ENCODE assay signal across 18 mouse cellular contexts in genomic region chr4:148120555-148120954, GRCm38 (mm10). TPM values are rescaled to one million over a fixed set of nuclear protein-coding genes. Genes with fewer than 3 reads are reported as not detected.
A peak's percentile ranks its signal among the peaks of the same experiment; 100 is the strongest.
DNase-seq lines count a peak whose midpoint lies in the region; ATAC-seq and TF ChIP-seq lines count a peak whose summit lies in the region.
"Had no signal": no experiment of that assay in that cellular context is flagged by ENCODE, and none has a peak within 500 bp of the region (broad histone marks: within the 10 kb centered on the region; RNA-seq: fewer than 3 reads in every experiment).

No protein-coding gene starts in this region.

- H3K9ac ChIP-seq in forebrain, embryonic 13.5 days: no peak overlapping the region
- H3K9ac ChIP-seq in midbrain, embryonic 16.5 days (ENCODE audit: low read depth, low read length): no peak overlapping the region
- no peak overlapping the region for H3K9ac ChIP-seq in midbrain, postnatal 0 days (replicated peaks; ENCODE audit: low read length, poor library complexity, severe bottlenecking)
- H3K9ac ChIP-seq in hindbrain, embryonic 14.5 days: no peak overlapping the region

- no peak overlapping the region for H3K4me2 ChIP-seq in forebrain, embryonic 13.5 days
- H3K4me2 ChIP-seq in midbrain, embryonic 16.5 days (ENCODE audit: low read length): no peak overlapping the region
- H3K4me2 ChIP-seq in midbrain, postnatal 0 days (ENCODE audit: low read depth, low read length, poor library complexity, severe bottlenecking): no peak overlapping the region
- H3K4me2 ChIP-seq in hindbrain, embryonic 14.5 days (replicated peaks): no peak overlapping the region

- H3K36me3 ChIP-seq in forebrain, embryonic 13.5 days (ENCODE audit: poor library complexity, severe bottlenecking): peaks cover 7% of the 10 kb centered on the region; the same call in 1 of the 2 replicates
- no peaks in the 10 kb centered on the region for H3K36me3 ChIP-seq in forebrain, embryonic 10.5 days (replicated peaks)
- no peaks in the 10 kb centered on the region for H3K36me3 ChIP-seq in midbrain, embryonic 16.5 days (ENCODE audit: control insufficient read depth, insufficient read depth, low read length)
- H3K36me3 ChIP-seq in midbrain, postnatal 0 days (ENCODE audit: insufficient read depth, low read length): no peaks in the 10 kb centered on the region
- H3K36me3 ChIP-seq in hindbrain, embryonic 14.5 days (replicated peaks; ENCODE audit: control insufficient read depth, insufficient read depth): no peaks in the 10 kb centered on the region

- peaks cover 57% of the 10 kb centered on the region for H3K4me1 ChIP-seq in forebrain, embryonic 13.5 days
- peaks cover 24% of the 10 kb centered on the region for H3K4me1 ChIP-seq in forebrain, embryonic 10.5 days
- H3K4me1 ChIP-seq in midbrain, embryonic 16.5 days (ENCODE audit: control insufficient read depth, insufficient read depth, low read length): peaks cover 13% of the 10 kb centered on the region
- H3K4me1 ChIP-seq in midbrain, postnatal 0 days (ENCODE audit: insufficient read depth, low read length): no peaks in the 10 kb centered on the region
- peaks cover 24% of the 10 kb centered on the region; the same call in 1 of the 2 replicates for H3K4me1 ChIP-seq in hindbrain, embryonic 14.5 days (replicated peaks; ENCODE audit: control insufficient read depth, insufficient read depth, low read length)

- peak overlapping the region; percentile 91 for H3K27ac ChIP-seq in forebrain, embryonic 13.5 days
- no peak overlapping the region for H3K27ac ChIP-seq in forebrain, embryonic 10.5 days
- peak overlapping the region; percentile 72; the same call in 1 of the 2 replicates for H3K27ac ChIP-seq in midbrain, embryonic 16.5 days (ENCODE audit: low read length)
- no peak overlapping the region for H3K27ac ChIP-seq in midbrain, postnatal 0 days (ENCODE audit: low read depth, low read length)
- peak overlapping the region; percentile 66 for H3K27ac ChIP-seq in hindbrain, embryonic 14.5 days
- H3K27ac ChIP-seq: kidney, postnatal 0 days had no signal

- no peak for TF ChIP-seq CTCF in midbrain, postnatal 0 days (IDR thresholded peaks at IDR 0.05)

- H3K9me3 ChIP-seq in forebrain, embryonic 13.5 days (replicated peaks): 0 out of 2 replicates have a peak, but pooled peaks cover 3% of the 10 kb centered on the region
- H3K9me3 ChIP-seq in forebrain, embryonic 10.5 days: peaks cover 3% of the 10 kb centered on the region; the same call in 1 of the 2 replicates
- H3K9me3 ChIP-seq in midbrain, embryonic 16.5 days (replicated peaks; ENCODE audit: control insufficient read depth, low read length, poor library complexity, severe bottlenecking): no peaks in the 10 kb centered on the region
- no peaks in the 10 kb centered on the region for H3K9me3 ChIP-seq in midbrain, postnatal 0 days (ENCODE audit: low read length)
- H3K9me3 ChIP-seq in hindbrain, embryonic 14.5 days (ENCODE audit: control insufficient read depth, low read length): no peaks in the 10 kb centered on the region

- no peak for DNase-seq in forebrain, embryonic 10.5 days (ENCODE audit: extremely low spot score, low spot score)
- DNase-seq in midbrain, postnatal 0 days (ENCODE audit: low spot score): no peak
- DNase-seq in hindbrain, embryonic 14.5 days (ENCODE audit: low spot score): no peak
- DNase-seq in urinary bladder, postnatal 36 days (ENCODE audit: low spot score in 2 of 2): no peak
- DNase-seq: adrenal gland, postnatal 36 days; B cell, adult 2 months; cerebellum, adult 9-11 months; embryo, embryonic 11 days; gastrocnemius, postnatal 25 days; thymus, postnatal 36 days had no signal

- WGBS in forebrain, embryonic 13.5 days: 75% methylated on average over 9 of the region's 9 CpGs
- WGBS in forebrain, embryonic 10.5 days: 91% methylated on average over 9 of the region's 9 CpGs
- WGBS in midbrain, embryonic 16.5 days: 68% methylated on average over 9 of the region's 9 CpGs
- 60% methylated on average over 9 of the region's 9 CpGs for WGBS in midbrain, postnatal 0 days
- WGBS in hindbrain, embryonic 14.5 days: 77% methylated on average over 9 of the region's 9 CpGs

- H3K27me3 ChIP-seq in forebrain, embryonic 13.5 days: no peaks in the 10 kb centered on the region
- H3K27me3 ChIP-seq in forebrain, embryonic 10.5 days (ENCODE audit: poor library complexity, severe bottlenecking): peaks cover 10% of the 10 kb centered on the region
- H3K27me3 ChIP-seq in midbrain, embryonic 16.5 days (ENCODE audit: control insufficient read depth, insufficient read depth, low read depth, low read length): no peaks in the 10 kb centered on the region
- H3K27me3 ChIP-seq in midbrain, postnatal 0 days (ENCODE audit: insufficient read depth, low read length): no peaks in the 10 kb centered on the region
- no peaks in the 10 kb centered on the region for H3K27me3 ChIP-seq in hindbrain, embryonic 14.5 days (ENCODE audit: control insufficient read depth, insufficient read depth, low read length)

- ATAC-seq in forebrain, embryonic 13.5 days: no peak
- no peak; the same call in 1 of the 2 replicates for ATAC-seq in midbrain, embryonic 16.5 days
- no peak for ATAC-seq in midbrain, postnatal 0 days (ENCODE audit: low FRiP score)
- no peak for ATAC-seq in hindbrain, embryonic 14.5 days (ENCODE audit: low FRiP score)
- no peak for ATAC-seq in granulocyte monocyte progenitor cell, adult 5-6 weeks (replicated peaks; ENCODE audit: poor library complexity, severe bottlenecking)
- ATAC-seq: intestine, postnatal 0 days; lung, postnatal 0 days had no signal

- no peak overlapping the region for H3K4me3 ChIP-seq in forebrain, embryonic 13.5 days
- no peak overlapping the region for H3K4me3 ChIP-seq in forebrain, embryonic 10.5 days
- no peak overlapping the region for H3K4me3 ChIP-seq in midbrain, embryonic 16.5 days (ENCODE audit: low read depth, low read length)
- no peak overlapping the region for H3K4me3 ChIP-seq in midbrain, postnatal 0 days (ENCODE audit: low read depth, low read length)
- H3K4me3 ChIP-seq in hindbrain, embryonic 14.5 days (replicated peaks; ENCODE audit: low read length): no peak overlapping the region

RNA-seq across cellular contexts. Expression of gene Mad2l2, which starts 9.6 kb away (rescaled TPM):
- polyA plus RNA-seq in forebrain, embryonic 13.5 days (2015; fragmentation: Nextera tagmentation; extraction: Ambion mirVana): 96.6 and 107 TPM in 2 replicates
- 61.8 and 64.5 TPM in 2 replicates for polyA plus RNA-seq in forebrain, embryonic 10.5 days (2016; fragmentation: Nextera tagmentation; extraction: Ambion mirVana)
- polyA plus RNA-seq in midbrain, embryonic 16.5 days (2015; fragmentation: Nextera tagmentation; extraction: Ambion mirVana): 98.2 and 100 TPM in 2 replicates
- 42.0 and 51.7 TPM in 2 replicates for total RNA-seq in midbrain, postnatal 0 days (2014; rRNA removed)
- 84.0 and 89.1 TPM in 2 replicates for polyA plus RNA-seq in midbrain, postnatal 0 days (2015; fragmentation: Nextera tagmentation; extraction: Ambion mirVana)
- 114 and 124 TPM in 2 replicates for polyA plus RNA-seq in hindbrain, embryonic 14.5 days (2014; fragmentation: Nextera tagmentation; extraction: Ambion mirVana)
- total RNA-seq in granulocyte monocyte progenitor cell, adult 5-6 weeks (2014; fragmentation: Nextera tagmentation): 27.7 and 36.6 TPM in 2 replicates
- 4.3 and 10.0 TPM in 2 replicates for total RNA-seq in granulocyte monocyte progenitor cell, adult 5-6 weeks (2017)

RNA-seq across cellular contexts. Expression of gene Draxin, which starts 9.9 kb away (rescaled TPM):
- 11.7 and 12.5 TPM in 2 replicates for polyA plus RNA-seq in forebrain, embryonic 13.5 days (2015; fragmentation: Nextera tagmentation; extraction: Ambion mirVana)
- polyA plus RNA-seq in forebrain, embryonic 10.5 days (2016; fragmentation: Nextera tagmentation; extraction: Ambion mirVana): 1.6 and 2.2 TPM in 2 replicates
- polyA plus RNA-seq in midbrain, embryonic 16.5 days (2015; fragmentation: Nextera tagmentation; extraction: Ambion mirVana): 11.8 and 11.9 TPM in 2 replicates
- 23.9 and 29.5 TPM in 2 replicates for total RNA-seq in midbrain, postnatal 0 days (2014; rRNA removed)
- polyA plus RNA-seq in midbrain, postnatal 0 days (2015; fragmentation: Nextera tagmentation; extraction: Ambion mirVana): 4.3 and 5.0 TPM in 2 replicates
- polyA plus RNA-seq in hindbrain, embryonic 14.5 days (2014; fragmentation: Nextera tagmentation; extraction: Ambion mirVana): 16.9 and 17.4 TPM in 2 replicates
- total RNA-seq in granulocyte monocyte progenitor cell, adult 5-6 weeks (2014; fragmentation: Nextera tagmentation): not detected in 2 replicates
- 0.05 TPM in 1 of 2 replicates, not detected in the other for total RNA-seq in granulocyte monocyte progenitor cell, adult 5-6 weeks (2017)
- total RNA-seq: gastrocnemius, postnatal 25 days; hematopoietic stem cell, adult 5-6 weeks had no signal
- polyA plus RNA-seq: heart, embryonic 16.5 days had no signal

RNA-seq across cellular contexts. Expression of gene Fbxo6, which starts 31.4 kb away (rescaled TPM):
- polyA plus RNA-seq in forebrain, embryonic 13.5 days (2015; fragmentation: Nextera tagmentation; extraction: Ambion mirVana): 14.2 and 16.7 TPM in 2 replicates
- 8.4 and 10.4 TPM in 2 replicates for polyA plus RNA-seq in forebrain, embryonic 10.5 days (2016; fragmentation: Nextera tagmentation; extraction: Ambion mirVana)
- 18.5 and 23.8 TPM in 2 replicates for polyA plus RNA-seq in midbrain, embryonic 16.5 days (2015; fragmentation: Nextera tagmentation; extraction: Ambion mirVana)
- 23.4 and 27.7 TPM in 2 replicates for total RNA-seq in midbrain, postnatal 0 days (2014; rRNA removed)
- polyA plus RNA-seq in midbrain, postnatal 0 days (2015; fragmentation: Nextera tagmentation; extraction: Ambion mirVana): 23.6 and 25.8 TPM in 2 replicates
- 18.1 and 18.3 TPM in 2 replicates for polyA plus RNA-seq in hindbrain, embryonic 14.5 days (2014; fragmentation: Nextera tagmentation; extraction: Ambion mirVana)
- 19.1 and 33.4 TPM in 2 replicates for total RNA-seq in granulocyte monocyte progenitor cell, adult 5-6 weeks (2014; fragmentation: Nextera tagmentation)
- total RNA-seq in granulocyte monocyte progenitor cell, adult 5-6 weeks (2017): 5.6 and 13.8 TPM in 2 replicates

RNA-seq across cellular contexts. Expression of gene Agtrap, which starts 32.7 kb away (rescaled TPM):
- 6.9 and 8.3 TPM in 2 replicates for polyA plus RNA-seq in forebrain, embryonic 13.5 days (2015; fragmentation: Nextera tagmentation; extraction: Ambion mirVana)
- polyA plus RNA-seq in forebrain, embryonic 10.5 days (2016; fragmentation: Nextera tagmentation; extraction: Ambion mirVana): 19.4 TPM in 2 replicates
- 7.7 and 8.1 TPM in 2 replicates for polyA plus RNA-seq in midbrain, embryonic 16.5 days (2015; fragmentation: Nextera tagmentation; extraction: Ambion mirVana)
- total RNA-seq in midbrain, postnatal 0 days (2014; rRNA removed): 6.6 and 7.5 TPM in 2 replicates
- polyA plus RNA-seq in midbrain, postnatal 0 days (2015; fragmentation: Nextera tagmentation; extraction: Ambion mirVana): 7.4 and 8.6 TPM in 2 replicates
- 5.3 and 6.6 TPM in 2 replicates for polyA plus RNA-seq in hindbrain, embryonic 14.5 days (2014; fragmentation: Nextera tagmentation; extraction: Ambion mirVana)
- 28.5 and 30.0 TPM in 2 replicates for total RNA-seq in granulocyte monocyte progenitor cell, adult 5-6 weeks (2014; fragmentation: Nextera tagmentation)
- 28.2 and 30.8 TPM in 2 replicates for total RNA-seq in granulocyte monocyte progenitor cell, adult 5-6 weeks (2017)

RNA-seq across cellular contexts. Expression of gene Fbxo44, which starts 39.7 kb away (rescaled TPM):
- 62.4 and 71.9 TPM in 2 replicates for polyA plus RNA-seq in forebrain, embryonic 13.5 days (2015; fragmentation: Nextera tagmentation; extraction: Ambion mirVana)
- polyA plus RNA-seq in forebrain, embryonic 10.5 days (2016; fragmentation: Nextera tagmentation; extraction: Ambion mirVana): 33.4 and 34.4 TPM in 2 replicates
- polyA plus RNA-seq in midbrain, embryonic 16.5 days (2015; fragmentation: Nextera tagmentation; extraction: Ambion mirVana): 90.1 and 102 TPM in 2 replicates
- total RNA-seq in midbrain, postnatal 0 days (2014; rRNA removed): 169 and 189 TPM in 2 replicates
- polyA plus RNA-seq in midbrain, postnatal 0 days (2015; fragmentation: Nextera tagmentation; extraction: Ambion mirVana): 107 and 116 TPM in 2 replicates
- 98.6 and 101 TPM in 2 replicates for polyA plus RNA-seq in hindbrain, embryonic 14.5 days (2014; fragmentation: Nextera tagmentation; extraction: Ambion mirVana)
- 2.0 and 2.8 TPM in 2 replicates for total RNA-seq in granulocyte monocyte progenitor cell, adult 5-6 weeks (2014; fragmentation: Nextera tagmentation)
- total RNA-seq in granulocyte monocyte progenitor cell, adult 5-6 weeks (2017): 0.26 and 2.1 TPM in 2 replicates

Comparison
In these comparisons a context has a peak if more than half of its experiments do, and no peak if none do; other contexts are left out.
1. H3K27ac ChIP-seq: peak in forebrain, embryonic 13.5 days (single experiment), midbrain, embryonic 16.5 days (single experiment) and hindbrain, embryonic 14.5 days (single experiment); none in forebrain, embryonic 10.5 days (single experiment) and midbrain, postnatal 0 days (single experiment).